Mouse (Mus musculus) gastrocnemius, postnatal 25 days (tissue): Measurements from ENCODE around the gene Ankrd1. TPM values are rescaled to one million over a fixed set of nuclear protein-coding genes. Genes with fewer than 3 reads are reported as not detected.

Source experiments
- DNase-seq: peaks from one replicate; pipeline ENCODE4 v3.0.0; 2022
- total RNA-seq, 2 experiments: library from RNA; stranded (reverse); gene quantifications; 1 replicate in 1 of 2; 2 replicates in 1 of 2; pipeline ENCODE4 v1.2.3; 2021

Ankrd1 gene
- total RNA-seq, 2 experiments from 2014 or later, result 9.7 to 18.5 TPM

- no peak for DNase-seq
Measured at GRCm38 (mm10) chr19:36110465-36110864, 9.4 kb downstream of the Ankrd1 start.

- DNase-seq, result no peak
Measured at GRCm38 (mm10) chr19:36109318-36109944, 10.5 kb downstream of the Ankrd1 start.

- DNase-seq, result no peak
Measured at GRCm38 (mm10) chr19:36103909-36104308, 16.0 kb downstream of the Ankrd1 start.

GRCm38 (mm10) chr19:36098916-36099315 lies 21.0 kb downstream of the Ankrd1 start:
- no peak for DNase-seq

GRCm38 (mm10) chr19:36098265-36098664 lies 21.6 kb downstream of the Ankrd1 start:
- DNase-seq, result no peak

- no peak for DNase-seq
Measured at GRCm38 (mm10) chr19:36097194-36097593, 22.7 kb downstream of the Ankrd1 start.

- DNase-seq, result no peak
Measured at GRCm38 (mm10) chr19:36090781-36091180, 29.1 kb downstream of the Ankrd1 start.

- peak; percentile 86 for DNase-seq
Measured at GRCm38 (mm10) chr19:36083262-36084225, 36.4 kb downstream of the Ankrd1 start, which contains the start of gene Rpp30. Rpp30 (plus strand) TSS chr19:36083716.

- no peak for DNase-seq
Measured at GRCm38 (mm10) chr19:36082606-36083261, 37.2 kb downstream of the Ankrd1 start.

- DNase-seq, result no peak
Measured at GRCm38 (mm10) chr19:36062801-36063529, 56.9 kb downstream of the Ankrd1 start.

Other genes with a start within 250 kb of the Ankrd1 start
- under 1 TPM; 0.54 to 0.59 TPM for gene Htr7, start 62.6 kb downstream of the Ankrd1 start, total RNA-seq
- 10 to 100 TPM; 14.3 to 14.4 TPM for gene Rpp30, start 36.4 kb downstream of the Ankrd1 start, total RNA-seq
- 10 to 100 TPM; 23.5 to 26.8 TPM for gene Pcgf5, start 228.2 kb upstream of the Ankrd1 start, total RNA-seq